Mouse (Mus musculus) liver, adult 2 months (tissue): Measurements from ENCODE around the gene Nav2.

Experiments
- CTCF ChIP-seq: fragments of 200-500 bp; IDR thresholded peaks from 2 replicates; pipeline ENCODE4 v1.5.1; 2011; ENCODE audit warnings: low read depth, low read length, control low read depth
- POLR2A ChIP-seq: fragments of 200-500 bp; IDR thresholded peaks from 2 replicates; pipeline ENCODE4 v1.6.1; 2011; ENCODE audit warnings: low read length, control low read depth; ENCODE audit not compliant: insufficient read depth; ENCODE audit errors: extremely low read depth

- TF ChIP-seq CTCF (no peak), POLR2A (no peak)
These were observed 12.5 kb upstream of the Nav2 start for GRCm38 (mm10) chr7:48896051-48896450.
